Mouse (Mus musculus): ENCODE measurements around the gene Eif4g3.

DNA sequence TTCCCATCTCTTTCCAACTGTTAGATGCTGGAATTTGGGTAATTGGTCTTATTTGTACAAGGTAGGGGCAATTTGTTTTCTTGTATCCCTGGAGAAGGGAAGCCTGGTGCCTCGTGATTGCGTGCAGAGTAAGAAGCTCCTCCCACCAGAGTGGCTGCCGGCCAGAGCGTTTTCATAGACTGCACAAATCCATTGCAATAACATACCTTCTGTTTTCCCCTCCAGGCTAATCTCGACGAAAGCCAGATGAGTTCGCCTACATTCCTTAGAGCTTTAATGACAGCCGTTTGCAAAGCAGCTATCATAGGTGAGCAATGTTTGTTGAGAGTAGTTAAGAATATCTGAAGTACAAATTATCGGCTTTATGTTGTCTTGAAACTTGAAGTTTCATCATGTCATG lies 208.9 kb downstream of the Eif4g3 start:
- TF ChIP-seq CTCF (IDR thresholded peaks at IDR 0.05; ENCODE audit: low read depth) (no peak), EP300 (IDR thresholded peaks at IDR 0.05; ENCODE audit: low read depth) (no peak)
